Mouse (Mus musculus): Measurements from ENCODE around the gene Smim1. TPM values are rescaled to one million over a fixed set of nuclear protein-coding genes. Genes with fewer than 3 reads are reported as not detected.

Smim1 gene
- total RNA-seq, 2 experiments from 2014 or later: 48.5 to 54.2 TPM

Other genes starting within 250 kb of the Smim1 start
- 10 to 100 TPM; 15.4 to 16.9 TPM for gene A430005L14Rik, start 69.0 kb downstream of the Smim1 start, total RNA-seq (2021)
- gene Dffb, start 51.1 kb downstream of the Smim1 start, total RNA-seq (2021): 1 to 10 TPM; 2.8 to 3.2 TPM
- 10 to 100 TPM; 22.7 to 25.0 TPM for gene Cep104, start 51.0 kb downstream of the Smim1 start, total RNA-seq (2021)
- gene Lrrc47, start 14.5 kb downstream of the Smim1 start, total RNA-seq (2021): 10 to 100 TPM; 54.8 to 55.4 TPM
- not detected for gene Ccdc27, start 16.4 kb upstream of the Smim1 start, total RNA-seq (2021)
- not detected for gene Trp73, start 114.0 kb upstream of the Smim1 start, total RNA-seq (2021)
- gene Wrap73, start 116.1 kb upstream of the Smim1 start, total RNA-seq (2021): 10 to 100 TPM; 14.2 to 21.1 TPM
- gene Tprgl, start 134.4 kb upstream of the Smim1 start, total RNA-seq (2021): 100 to 1,000 TPM; 155 to 172 TPM
- gene Megf6, start 144.5 kb upstream of the Smim1 start, total RNA-seq (2021): 1 to 10 TPM; 2.5 to 4.3 TPM

Measured in adrenal gland, adult 18-20 months (tissue).